Mouse (Mus musculus) spleen, postnatal 14 days (tissue): ENCODE measurements around the gene Atxn7.
"Not testable (repeated sequence)": the region's sequence is repeated elsewhere in the genome, so short reads cannot be mapped to it uniquely, and the experiment has no call there.

Source experiments
- DNase-seq, 2 experiments: peaks; one replicate each; pipeline ENCODE4 v3.0.0; 2021 to 2022; ENCODE audit warnings: low spot score in 2 of 2

Gene Atxn7

GRCm38 (mm10) chr14:13982174-13982573 lies 20.9 kb downstream of the Atxn7 start:
- no peak for DNase-seq

GRCm38 (mm10) chr14:13988397-13988796 lies 27.2 kb downstream of the Atxn7 start:
- DNase-seq, result no peak

- no peak for DNase-seq
Observed at GRCm38 (mm10) chr14:13990741-13991140, 29.5 kb downstream of the Atxn7 start.

GRCm38 (mm10) chr14:13995206-13996097 lies 34.2 kb downstream of the Atxn7 start:
- DNase-seq, result no peak

GRCm38 (mm10) chr14:14002771-14003170 lies 41.5 kb downstream of the Atxn7 start:
- DNase-seq, result no peak

- DNase-seq, result no peak
Observed at GRCm38 (mm10) chr14:14009712-14010111, 48.5 kb downstream of the Atxn7 start.

GRCm38 (mm10) chr14:14012383-14013251 lies 51.4 kb downstream of the Atxn7 start:
- peak; percentile 64 to 72 for DNase-seq

GRCm38 (mm10) chr14:14013252-14013711 lies 52.0 kb downstream of the Atxn7 start:
- DNase-seq, result peak; percentile 8 to 13

GRCm38 (mm10) chr14:14014636-14015375 lies 53.6 kb downstream of the Atxn7 start:
- DNase-seq, result no peak

GRCm38 (mm10) chr14:14019155-14019894 lies 58.1 kb downstream of the Atxn7 start:
- DNase-seq, result peak in 1 of 2 experiments; percentile 20

GRCm38 (mm10) chr14:14021244-14021643 lies 60.0 kb downstream of the Atxn7 start:
- DNase-seq, result no peak

- DNase-seq, result no peak
Observed at GRCm38 (mm10) chr14:14025870-14026269, 64.6 kb downstream of the Atxn7 start.

GRCm38 (mm10) chr14:14030621-14031020 lies 69.4 kb downstream of the Atxn7 start:
- DNase-seq, result no peak

- DNase-seq, result no peak
Observed at GRCm38 (mm10) chr14:14032842-14033241, 71.6 kb downstream of the Atxn7 start.

GRCm38 (mm10) chr14:14036352-14036751 lies 75.1 kb downstream of the Atxn7 start:
- no peak for DNase-seq

GRCm38 (mm10) chr14:14038233-14038632 lies 77.0 kb downstream of the Atxn7 start:
- DNase-seq, result no peak

- no peak for DNase-seq
Observed at GRCm38 (mm10) chr14:14042336-14042735, 81.1 kb downstream of the Atxn7 start.

GRCm38 (mm10) chr14:14054386-14054785 lies 93.1 kb downstream of the Atxn7 start:
- no peak for DNase-seq

GRCm38 (mm10) chr14:14059606-14060005 lies 98.4 kb downstream of the Atxn7 start:
- not testable (repeated sequence) for DNase-seq

GRCm38 (mm10) chr14:14062531-14063245 lies 101.4 kb downstream of the Atxn7 start:
- DNase-seq, result no peak
